Mouse (Mus musculus): ENCODE results near the gene Esrrb. TPM values are rescaled to one million over a fixed set of nuclear protein-coding genes. Genes with fewer than 3 reads are reported as not detected.

The Esrrb gene
- total and polyA plus RNA-seq, 2 experiments from 2014 or later, result 0.48 to 0.86 TPM

- H3K9ac ChIP-seq, result no peak overlapping the region
- no peak for TF ChIP-seq CTCF (IDR thresholded peaks at IDR 0.05; ENCODE audit: low read depth)
- H3K27ac ChIP-seq (ENCODE audit: low read depth, low read length), result no peak overlapping the region
- H3K4me1 ChIP-seq (ENCODE audit: insufficient read depth), result no peaks in the 10 kb centered on the region
- 64% methylated on average over 6 of the region's 6 CpGs for WGBS
- ATAC-seq, result no peak
- no peak overlapping the region for H3K4me2 ChIP-seq (ENCODE audit: low read depth)
- no peaks in the 10 kb centered on the region for H3K27me3 ChIP-seq (ENCODE audit: insufficient read depth, low read length)
- DNase-seq, result no peak
- H3K4me3 ChIP-seq (ENCODE audit: low read depth, low read length), result no peak overlapping the region
- H3K36me3 ChIP-seq (ENCODE audit: insufficient read depth), result no peaks in the 10 kb centered on the region
- H3K9me3 ChIP-seq (ENCODE audit: low read length), result no peaks in the 10 kb centered on the region
Observed at GRCm38 (mm10) chr12:86470912-86471311, 110.0 kb downstream of the Esrrb start.

GRCm38 (mm10) chr12:86473630-86474029 is 112.7 kb downstream of the Esrrb start:
- Histone ChIP-seq H3K9me3 (ENCODE audit: low read length) (no peaks in the 10 kb centered on the region), H3K4me2 (ENCODE audit: low read depth) (no peak overlapping the region), H3K9ac (no peak overlapping the region), H3K36me3 (ENCODE audit: insufficient read depth) (no peaks in the 10 kb centered on the region), H3K27me3 (ENCODE audit: insufficient read depth, low read length) (no peaks in the 10 kb centered on the region), H3K4me3 (ENCODE audit: low read depth, low read length) (no peak overlapping the region), H3K27ac (ENCODE audit: low read depth, low read length) (no peak overlapping the region), H3K4me1 (ENCODE audit: insufficient read depth) (no peaks in the 10 kb centered on the region)
- no peak for TF ChIP-seq CTCF (IDR thresholded peaks at IDR 0.05; ENCODE audit: low read depth)
- ATAC-seq (no peak), DNase-seq (no peak)
- WGBS, result 70% methylated on average over 12 of the region's 12 CpGs

GRCm38 (mm10) chr12:86475994-86476393 is 115.1 kb downstream of the Esrrb start:
- no peaks in the 10 kb centered on the region for H3K9me3 ChIP-seq (ENCODE audit: low read length)
- H3K4me2 ChIP-seq (ENCODE audit: low read depth), result no peak overlapping the region
- WGBS, result 65% methylated on average over 7 of the region's 7 CpGs
- no peak overlapping the region for H3K9ac ChIP-seq
- no peaks in the 10 kb centered on the region for H3K36me3 ChIP-seq (ENCODE audit: insufficient read depth)
- H3K4me1 ChIP-seq (ENCODE audit: insufficient read depth), result no peaks in the 10 kb centered on the region
- no peak overlapping the region for H3K4me3 ChIP-seq (ENCODE audit: low read depth, low read length)
- H3K27me3 ChIP-seq (ENCODE audit: insufficient read depth, low read length), result no peaks in the 10 kb centered on the region
- TF ChIP-seq CTCF (IDR thresholded peaks at IDR 0.05; ENCODE audit: low read depth), result no peak
- ATAC-seq (no peak), DNase-seq (no peak)
- no peak overlapping the region for H3K27ac ChIP-seq (ENCODE audit: low read depth, low read length)

- TF ChIP-seq CTCF (IDR thresholded peaks at IDR 0.05; ENCODE audit: low read depth), result no peak
- Histone ChIP-seq H3K27me3 (ENCODE audit: insufficient read depth, low read length) (no peaks in the 10 kb centered on the region), H3K4me3 (ENCODE audit: low read depth, low read length) (no peak overlapping the region), H3K4me1 (ENCODE audit: insufficient read depth) (no peaks in the 10 kb centered on the region), H3K27ac (ENCODE audit: low read depth, low read length) (no peak overlapping the region), H3K4me2 (ENCODE audit: low read depth) (no peak overlapping the region), H3K36me3 (ENCODE audit: insufficient read depth) (no peaks in the 10 kb centered on the region), H3K9ac (no peak overlapping the region), H3K9me3 (ENCODE audit: low read length) (no peaks in the 10 kb centered on the region)
- WGBS, result 81% methylated on average over 5 of the region's 5 CpGs
- no peak for DNase-seq
- no peak for ATAC-seq
Observed at GRCm38 (mm10) chr12:86478908-86479307, 118.0 kb downstream of the Esrrb start.

- no peak for ATAC-seq
- Histone ChIP-seq H3K4me2 (ENCODE audit: low read depth) (no peak overlapping the region), H3K4me3 (ENCODE audit: low read depth, low read length) (no peak overlapping the region), H3K9me3 (ENCODE audit: low read length) (no peaks in the 10 kb centered on the region), H3K9ac (no peak overlapping the region), H3K36me3 (ENCODE audit: insufficient read depth) (no peaks in the 10 kb centered on the region), H3K27me3 (ENCODE audit: insufficient read depth, low read length) (no peaks in the 10 kb centered on the region), H3K27ac (ENCODE audit: low read depth, low read length) (no peak overlapping the region), H3K4me1 (ENCODE audit: insufficient read depth) (no peaks in the 10 kb centered on the region)
- no peak for DNase-seq
- 86% methylated on average over 6 of the region's 6 CpGs for WGBS
- no peak for TF ChIP-seq CTCF (IDR thresholded peaks at IDR 0.05; ENCODE audit: low read depth)
Observed at GRCm38 (mm10) chr12:86482029-86482428, 121.1 kb downstream of the Esrrb start.

GRCm38 (mm10) chr12:86483413-86483841 is 122.5 kb downstream of the Esrrb start:
- ATAC-seq, result no peak

GRCm38 (mm10) chr12:86488005-86488404 is 127.1 kb downstream of the Esrrb start:
- Histone ChIP-seq H3K36me3 (ENCODE audit: insufficient read depth) (no peaks in the 10 kb centered on the region), H3K9ac (no peak overlapping the region), H3K9me3 (ENCODE audit: low read length) (no peaks in the 10 kb centered on the region), H3K4me2 (ENCODE audit: low read depth) (no peak overlapping the region), H3K4me1 (ENCODE audit: insufficient read depth) (0 out of 2 replicates have a peak, but pooled peaks cover 6% of the 10 kb centered on the region), H3K4me3 (ENCODE audit: low read depth, low read length) (no peak overlapping the region), H3K27ac (ENCODE audit: low read depth, low read length) (no peak overlapping the region), H3K27me3 (ENCODE audit: insufficient read depth, low read length) (no peaks in the 10 kb centered on the region)
- TF ChIP-seq CTCF (IDR thresholded peaks at IDR 0.05; ENCODE audit: low read depth), result no peak
- no peak for DNase-seq
- WGBS, result 75% methylated on average over 3 of the region's 3 CpGs
- ATAC-seq, result no peak

More at GRCm38 (mm10) chr12:86483413-86483841, 122.5 kb downstream of the Esrrb start:
- 57% methylated on average over 5 of the region's 5 CpGs for WGBS
- no peaks in the 10 kb centered on the region for H3K9me3 ChIP-seq (ENCODE audit: low read length)
- no peak for TF ChIP-seq CTCF (IDR thresholded peaks at IDR 0.05; ENCODE audit: low read depth)
- H3K4me2 ChIP-seq (ENCODE audit: low read depth), result no peak overlapping the region
- no peak overlapping the region for H3K27ac ChIP-seq (ENCODE audit: low read depth, low read length)
- H3K27me3 ChIP-seq (ENCODE audit: insufficient read depth, low read length), result no peaks in the 10 kb centered on the region
- H3K4me3 ChIP-seq (ENCODE audit: low read depth, low read length), result no peak overlapping the region
- no peak for DNase-seq
- H3K4me1 ChIP-seq (ENCODE audit: insufficient read depth), result no peaks in the 10 kb centered on the region
- no peak overlapping the region for H3K9ac ChIP-seq
- no peaks in the 10 kb centered on the region for H3K36me3 ChIP-seq (ENCODE audit: insufficient read depth)
